Mouse (Mus musculus) testis, adult 10 weeks (tissue): ENCODE measurements around the gene Rhox2h. TPM values are rescaled to one million over a fixed set of nuclear protein-coding genes. Genes with fewer than 3 reads are reported as not detected.

ENCODE experiments used
- polyA plus RNA-seq: library from polyadenylated mRNA; stranded (reverse); fragments of 350-450 nt; fragmentation: Illumina TruSeq; extraction: RNeasy Lipid Tissue Mini Kit (QIAGEN cat#74804); gene quantifications from one replicate; pipeline ENCODE4 v1.2.3, GENCODE M21; 2014; ENCODE audit warnings: low read depth, low replicate concordance

Gene Rhox2h
- not detected for polyA plus RNA-seq

DNA sequence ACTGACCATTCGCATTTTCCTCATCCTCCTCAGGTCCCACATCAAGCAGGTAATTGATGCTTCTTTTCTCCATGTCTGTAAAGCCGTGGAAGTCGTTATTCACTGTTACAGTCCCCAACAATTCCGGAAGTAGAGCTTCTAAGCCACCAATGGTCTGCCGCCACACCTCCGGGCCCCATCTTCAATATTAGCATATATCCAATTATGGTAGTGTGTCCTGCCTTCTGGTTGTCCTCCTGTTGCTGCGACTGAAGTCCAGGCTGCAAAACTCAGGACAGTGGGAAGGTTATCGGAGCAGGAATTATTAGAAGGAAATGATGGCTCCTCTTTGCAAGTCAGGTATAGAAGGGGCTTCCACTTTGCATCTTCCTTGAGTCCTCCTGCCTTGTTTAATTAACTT is at the start of gene Rhox2h:
Gene Rhox2h (minus strand): TSS at position 101 of the 400 bp plus-strand sequence.

DNA sequence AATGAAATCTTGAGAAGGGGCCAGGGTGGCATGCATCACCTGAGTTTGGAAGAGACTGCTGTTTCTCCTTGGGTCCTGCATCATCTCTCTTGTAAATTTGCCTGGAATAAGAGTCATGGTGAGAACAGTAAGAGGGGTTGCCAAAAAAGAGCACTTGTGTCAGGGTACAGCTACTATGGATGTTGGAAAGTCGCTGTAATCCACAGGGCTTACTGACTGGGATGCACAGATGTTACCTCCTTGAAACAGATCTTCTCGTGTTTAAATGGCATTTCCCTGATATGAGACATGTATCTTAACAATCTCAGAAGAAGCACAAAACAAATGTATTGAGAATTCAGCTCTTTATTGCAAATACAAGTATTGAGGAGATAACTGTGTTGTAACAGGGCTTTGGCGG is 4.4 kb downstream of the Rhox2h start, which contains the start of gene Rhox3h:
Gene Rhox3h (minus strand): TSS at position 101 of the 400 bp plus-strand sequence.

DNA sequence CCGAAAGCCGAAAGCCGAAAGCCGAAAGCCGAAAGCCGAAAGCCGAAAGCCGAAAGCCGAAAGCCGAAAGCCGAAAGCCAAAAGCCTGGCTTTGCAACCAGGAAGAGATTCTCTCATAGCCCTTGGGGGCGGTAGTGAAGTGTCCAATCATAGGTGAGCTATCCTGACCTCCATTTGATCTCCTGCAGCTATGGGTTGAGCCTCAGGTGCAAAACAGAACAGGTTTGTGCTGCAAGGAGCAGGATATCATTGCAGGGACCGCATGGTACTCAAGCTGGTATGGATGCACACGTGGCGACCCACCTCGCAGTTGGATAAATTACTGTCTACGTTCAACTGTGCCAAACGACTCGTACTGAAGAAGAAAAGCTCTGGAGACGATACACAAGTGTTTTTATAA is 21.9 kb downstream of the Rhox2h start, which contains the start of gene Rhox4g:
Gene Rhox4g (minus strand): TSS at position 101 of the 400 bp plus-strand sequence.

DNA sequence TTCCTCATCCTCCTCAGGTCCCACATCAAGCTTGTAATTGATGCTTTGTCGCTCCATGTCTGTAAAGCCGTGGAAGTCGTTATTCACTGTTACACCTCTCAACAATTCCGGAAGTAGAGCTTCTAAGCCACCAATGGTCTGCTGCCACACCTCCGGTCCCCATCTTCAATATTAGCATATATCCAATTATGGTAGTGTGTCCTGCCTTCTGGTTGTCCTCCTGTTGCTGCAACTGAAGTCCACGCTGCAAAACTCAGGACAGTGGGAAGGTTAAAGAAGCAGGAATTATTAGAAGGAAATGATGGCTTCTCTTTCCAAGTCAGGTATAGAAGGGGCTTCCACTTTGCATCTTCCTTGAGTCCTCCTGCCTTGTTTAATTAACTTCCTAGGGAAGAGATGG is 29.7 kb downstream of the Rhox2h start, which contains the start of gene Rhox2g:
Gene Rhox2g (minus strand): TSS at position 101 of the 400 bp plus-strand sequence.

DNA sequence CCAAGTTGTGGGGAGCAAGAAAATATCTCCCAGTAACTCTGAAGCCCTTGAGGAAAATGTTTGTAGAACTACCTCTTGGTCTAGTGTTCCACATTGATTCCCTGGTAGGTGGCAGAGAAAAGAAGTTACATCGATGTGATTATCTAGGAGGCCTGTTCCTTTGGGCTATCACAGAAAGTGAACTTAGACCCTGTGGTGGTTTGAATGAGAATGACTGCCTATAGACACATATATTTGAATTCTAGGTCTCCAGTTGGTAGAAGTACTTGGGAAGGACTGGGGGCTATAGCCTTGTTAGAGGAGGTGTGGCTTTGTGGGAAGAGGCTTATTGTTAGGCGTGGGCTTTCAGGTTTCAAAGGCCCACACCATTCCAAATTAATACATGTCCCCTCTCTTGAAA is 44.6 kb downstream of the Rhox2h start, which contains the start of gene Rhox3g:
Gene Rhox3g (minus strand): TSS at position 101 of the 400 bp plus-strand sequence.

Other genes starting within 250 kb of the Rhox2h start
- gene Rhox4b, start 240.8 kb downstream of the Rhox2h start, polyA plus RNA-seq, result not detected
- gene Rhox2c, start 219.6 kb downstream of the Rhox2h start, polyA plus RNA-seq, result not detected
- 0.91 TPM for gene Rhox3c, start 214.7 kb downstream of the Rhox2h start, polyA plus RNA-seq
- not detected for gene Rhox4c, start 192.9 kb downstream of the Rhox2h start, polyA plus RNA-seq
- not detected for gene Rhox2d, start 179.8 kb downstream of the Rhox2h start, polyA plus RNA-seq
- not detected for gene Rhox4d, start 158.9 kb downstream of the Rhox2h start, polyA plus RNA-seq
- gene Rhox2e, start 142.8 kb downstream of the Rhox2h start, polyA plus RNA-seq, result 0.59 TPM
- 0.24 TPM for gene Rhox3e, start 131.3 kb downstream of the Rhox2h start, polyA plus RNA-seq
- 0.31 TPM for gene Rhox4e, start 115.9 kb downstream of the Rhox2h start, polyA plus RNA-seq
- gene Rhox2f, start 101.9 kb downstream of the Rhox2h start, polyA plus RNA-seq, result not detected
- 1.3 TPM for gene Rhox3f, start 92.3 kb downstream of the Rhox2h start, polyA plus RNA-seq
- not detected for gene Rhox4f, start 65.6 kb downstream of the Rhox2h start, polyA plus RNA-seq
- not detected for gene Rhox3g, start 44.7 kb downstream of the Rhox2h start, polyA plus RNA-seq
- not detected for gene Rhox2g, start 29.8 kb downstream of the Rhox2h start, polyA plus RNA-seq
- gene Rhox4g, start 21.9 kb downstream of the Rhox2h start, polyA plus RNA-seq, result not detected
- 0.70 TPM for gene Rhox3h, start 4.5 kb downstream of the Rhox2h start, polyA plus RNA-seq
- gene Rhox5, start 131.6 kb upstream of the Rhox2h start, polyA plus RNA-seq, result 9.8 TPM
- not detected for gene Rhox6, start 153.6 kb upstream of the Rhox2h start, polyA plus RNA-seq
- gene Rhox7a, start 158.4 kb upstream of the Rhox2h start, polyA plus RNA-seq, result not detected
- gene Rhox8, start 205.7 kb upstream of the Rhox2h start, polyA plus RNA-seq, result 24.1 TPM
- gene Rhox7b, start 224.0 kb upstream of the Rhox2h start, polyA plus RNA-seq, result 0.34 TPM
- gene Rhox9, start 228.5 kb upstream of the Rhox2h start, polyA plus RNA-seq, result not detected